Mouse (Mus musculus) hindbrain, postnatal 0 days (tissue): ENCODE data around the gene Btd. TPM values are rescaled to one million over a fixed set of nuclear protein-coding genes. Genes with fewer than 3 reads are reported as not detected.

ENCODE experiments used
- ATAC-seq: fragments of 200-750 bp; cut with Nextera tagmentation; 2 replicates; pipeline ENCODE4 v1.8.0; 2017; ENCODE audit warnings: mild to moderate bottlenecking, moderate TSS enrichment, moderate library complexity
- DNase-seq: peaks from one replicate; pipeline ENCODE4 v3.0.0-alpha.2; 2015; ENCODE audit warnings: low spot score
- H3K27ac ChIP-seq: fragments of 300-500 bp; sonication (generic); 2 replicates; pipeline ENCODE4 v1.5.1; 2014; ENCODE audit warnings: mild to moderate bottlenecking
- H3K27me3 ChIP-seq: fragments of 300-500 bp; sonication (generic); 2 replicates; pipeline ENCODE4 v1.6.1; 2014; ENCODE audit warnings: low read length, mixed read lengths; ENCODE audit not compliant: insufficient read depth
- H3K36me3 ChIP-seq: fragments of 300-500 bp; sonication (generic); 2 replicates; pipeline ENCODE4 v1.6.1; 2014; ENCODE audit warnings: low read length, mixed read lengths; ENCODE audit not compliant: insufficient read depth
- H3K4me1 ChIP-seq: fragments of 300-500 bp; sonication (generic); 2 replicates; pipeline ENCODE4 v1.6.1; 2014; ENCODE audit warnings: antibody characterized with exemption, low read length, mixed read lengths; ENCODE audit not compliant: insufficient read depth
- H3K4me2 ChIP-seq: fragments of 300-500 bp; sonication (generic); 2 replicates; pipeline ENCODE4 v1.6.1; 2014; ENCODE audit warnings: low read depth, mild to moderate bottlenecking, low read length, moderate library complexity, mixed read lengths
- H3K4me3 ChIP-seq: fragments of 300-500 bp; sonication (generic); 2 replicates; pipeline ENCODE4 v1.5.1; 2014; ENCODE audit warnings: low read length
- H3K9ac ChIP-seq: fragments of 300-500 bp; sonication (generic); replicated peaks from 2 replicates; pipeline ENCODE4 v1.6.1; 2014; ENCODE audit warnings: mild to moderate bottlenecking, low read length, moderate library complexity, mixed read lengths
- H3K9me3 ChIP-seq: fragments of 300-500 bp; sonication (generic); 2 replicates; pipeline ENCODE4 v1.6.1; 2016; ENCODE audit warnings: low read length, mixed read lengths
- CTCF ChIP-seq: IDR thresholded peaks from 2 replicates; pipeline ENCODE4 v1.5.1; 2016; ENCODE audit warnings: antibody characterized with exemption, control low read depth, low read depth
- WGBS: fragments of 180-500 bp; shearing (Covaris S2); extraction: QIAGEN DNeasy Blood & Tissue Kit; methylation state at CpG from one replicate; pipeline ENCODE4 v1.1.7; 2014; 5-methylcytosine and 5-hydroxymethylcytosine counted together
- polyA plus RNA-seq: library from polyadenylated mRNA; unstranded; fragments of >200 nt; fragmentation: Nextera tagmentation; extraction: Ambion mirVana; gene quantifications from 2 replicates; pipeline ENCODE4 v1.2.1, GENCODE M21; 2015
- total RNA-seq: library from RNA; depleted of rRNA; stranded (reverse); fragments of >200 nt; gene quantifications from 2 replicates; pipeline ENCODE4 v1.2.3, GENCODE M21; 2014

Btd gene
- total and polyA plus RNA-seq, 2 experiments from 2014 or later = 24.5 to 30.8 TPM

DNA sequence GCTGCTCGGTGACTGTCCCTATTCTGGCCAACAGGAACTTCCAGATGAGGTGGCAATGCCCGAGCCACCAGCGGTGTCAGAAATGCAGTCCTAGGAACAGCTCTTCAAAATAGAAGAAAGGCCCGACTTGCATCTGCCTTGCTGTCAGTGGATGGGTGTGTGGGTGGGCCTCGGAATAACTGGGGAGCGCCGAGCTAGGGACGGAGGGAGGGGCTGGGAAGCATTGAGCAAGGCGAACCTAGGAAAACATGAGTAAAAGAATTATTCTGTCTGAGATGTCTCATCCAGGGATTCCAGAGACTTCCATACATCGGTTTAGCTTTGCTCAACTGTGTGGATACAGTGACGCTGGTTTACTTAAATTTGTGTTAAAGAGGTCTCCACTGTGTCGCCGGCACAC, 27.5 kb downstream of the Btd start:
- Histone ChIP-seq H3K9me3 (no peaks in the 10 kb centered on the region), H3K9ac (no peak overlapping the region), H3K4me2 (no peak overlapping the region), H3K27ac (0 out of 2 replicates have a peak overlapping the region, but pooled peaks have one; percentile 5), H3K36me3 (peaks cover 4% of the 10 kb centered on the region; the same call in 1 of the 2 replicates), H3K4me1 (peaks cover 27% of the 10 kb centered on the region; the same call in 1 of the 2 replicates), H3K27me3 (no peaks in the 10 kb centered on the region), H3K4me3 (no peak overlapping the region)
- no peak for DNase-seq
- no peak for ATAC-seq
- 78% methylated on average over 13 of the region's 13 CpGs for WGBS
- no peak for TF ChIP-seq CTCF

DNA sequence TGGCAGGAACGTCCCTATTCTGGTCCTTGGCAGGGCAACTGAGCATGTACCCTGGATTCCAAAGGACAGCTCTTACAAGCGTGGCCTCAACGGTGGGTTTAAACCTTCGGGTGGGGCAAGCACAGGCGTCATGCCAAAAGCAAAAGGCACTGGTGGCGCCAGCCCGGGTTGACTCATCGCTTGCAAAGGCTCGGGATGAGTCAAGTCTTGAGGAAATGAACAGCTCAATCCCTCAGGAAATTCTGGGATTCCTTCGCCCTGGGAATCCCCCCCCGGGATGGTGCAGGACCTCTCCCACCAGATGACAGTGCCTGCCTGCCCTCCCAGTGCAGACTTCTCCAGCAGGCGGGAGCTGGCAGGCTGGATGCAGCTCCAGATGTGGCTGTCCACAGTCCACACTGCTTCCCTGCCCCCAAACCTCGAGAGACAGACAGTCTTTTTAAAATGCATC, 28.4 kb downstream of the Btd start:
- H3K4me3 ChIP-seq = no peak overlapping the region
- peak overlapping the region; percentile 70 for H3K27ac ChIP-seq
- ATAC-seq (peak; percentile 57; the same call in 1 of the 2 replicates), DNase-seq (peak; percentile 31)
- peaks cover 4% of the 10 kb centered on the region; the same call in 1 of the 2 replicates for H3K36me3 ChIP-seq
- no peaks in the 10 kb centered on the region for H3K27me3 ChIP-seq
- no peaks in the 10 kb centered on the region for H3K9me3 ChIP-seq
- H3K4me2 ChIP-seq = no peak overlapping the region
- TF ChIP-seq CTCF = no peak
- WGBS = 46% methylated on average over 13 of the region's 13 CpGs
- peaks cover 19% of the 10 kb centered on the region; the same call in 1 of the 2 replicates for H3K4me1 ChIP-seq
- no peak overlapping the region for H3K9ac ChIP-seq

DNA sequence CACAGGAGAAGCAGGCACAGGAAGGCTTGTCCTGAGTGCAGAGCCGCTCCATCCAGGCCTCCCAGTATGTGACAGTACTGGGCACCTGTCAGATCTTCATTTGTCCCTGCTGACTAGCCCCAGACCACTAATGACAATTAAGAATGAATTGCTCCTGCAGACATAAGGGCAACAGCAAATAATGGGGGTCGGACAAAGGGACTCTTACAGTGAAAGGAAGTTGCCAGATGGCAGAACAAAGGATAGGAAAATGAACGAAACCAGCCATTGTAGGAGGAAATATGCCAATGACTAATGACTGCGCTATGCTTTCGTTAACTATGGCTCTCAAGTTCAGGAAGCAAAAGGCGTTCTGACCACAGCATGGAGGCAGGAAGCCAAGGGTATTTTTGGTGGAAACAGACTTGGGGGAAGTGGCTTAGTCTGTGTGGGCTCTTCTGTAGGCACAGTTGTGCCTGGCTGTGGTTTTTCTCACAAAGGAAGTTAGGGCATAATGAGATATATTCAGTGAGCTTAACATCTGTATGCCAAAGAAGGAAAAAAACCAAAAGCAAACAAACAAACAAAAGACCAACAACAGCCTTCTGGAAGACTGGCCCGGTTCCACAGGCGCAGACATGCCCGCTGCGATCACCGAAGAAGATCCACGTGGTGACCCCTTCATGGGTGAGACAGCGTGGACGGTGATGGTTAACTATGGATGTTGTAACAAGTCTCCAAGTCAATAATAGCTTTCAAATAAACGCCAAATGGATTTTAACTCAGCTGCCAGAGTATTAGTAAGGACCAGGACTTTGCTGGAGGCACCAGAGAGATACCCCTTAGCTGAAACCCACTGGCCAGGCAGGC, 29.0 kb downstream of the Btd start:
- no peaks in the 10 kb centered on the region for H3K9me3 ChIP-seq
- peaks cover 4% of the 10 kb centered on the region; the same call in 1 of the 2 replicates for H3K36me3 ChIP-seq
- no peak overlapping the region for H3K4me3 ChIP-seq
- no peak overlapping the region for H3K4me2 ChIP-seq
- H3K9ac ChIP-seq = no peak overlapping the region
- 52% methylated on average over 15 of the region's 15 CpGs for WGBS
- no peak for TF ChIP-seq CTCF
- ATAC-seq = peak; percentile 33
- no peaks in the 10 kb centered on the region for H3K27me3 ChIP-seq
- DNase-seq = peak; percentile 30
- peaks cover 16% of the 10 kb centered on the region; the same call in 1 of the 2 replicates for H3K4me1 ChIP-seq
- peak overlapping the region; percentile 70 for H3K27ac ChIP-seq

DNA sequence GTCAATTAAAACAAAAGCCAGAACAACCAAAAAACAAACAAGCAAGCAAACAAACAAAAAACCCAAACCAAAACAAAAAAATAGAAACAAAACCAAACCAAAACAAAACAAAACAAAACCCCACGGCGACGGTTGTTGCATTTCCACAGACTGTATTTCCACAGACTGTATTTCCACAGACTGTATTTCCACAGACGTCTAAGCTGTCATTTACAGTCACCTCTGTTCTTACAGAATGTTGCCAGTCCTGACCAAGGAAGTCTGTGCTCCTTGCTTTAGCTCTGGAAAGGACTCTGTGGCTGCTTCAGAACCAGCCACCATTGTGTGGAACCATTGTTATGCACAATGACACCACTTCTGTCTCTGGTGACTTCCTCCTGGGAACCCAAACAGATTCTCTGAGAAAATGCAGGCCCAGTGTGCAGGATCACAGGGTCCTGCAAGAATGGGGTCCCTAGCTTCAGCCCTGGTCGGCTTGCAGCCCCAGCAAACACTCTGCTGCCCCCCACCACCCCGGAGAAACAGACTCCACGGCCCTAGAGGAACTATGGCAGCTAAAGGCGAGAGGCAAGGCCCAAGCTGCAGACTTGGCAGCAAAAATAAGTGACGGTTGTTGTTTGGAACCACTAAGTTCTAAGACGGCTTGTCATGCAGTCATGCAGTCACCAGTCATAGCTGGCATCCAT, 30.9 kb downstream of the Btd start:
- H3K4me1 ChIP-seq = peaks cover 13% of the 10 kb centered on the region; the same call in 1 of the 2 replicates
- no peak for TF ChIP-seq CTCF
- no peak overlapping the region for H3K9ac ChIP-seq
- DNase-seq (no peak), ATAC-seq (no peak)
- H3K27me3 ChIP-seq = no peaks in the 10 kb centered on the region
- peaks cover 4% of the 10 kb centered on the region; the same call in 1 of the 2 replicates for H3K36me3 ChIP-seq
- WGBS = 44% methylated on average over 10 of the region's 10 CpGs
- no peak overlapping the region for H3K4me3 ChIP-seq
- H3K9me3 ChIP-seq = no peaks in the 10 kb centered on the region
- H3K4me2 ChIP-seq = no peak overlapping the region
- no peak overlapping the region for H3K27ac ChIP-seq

DNA sequence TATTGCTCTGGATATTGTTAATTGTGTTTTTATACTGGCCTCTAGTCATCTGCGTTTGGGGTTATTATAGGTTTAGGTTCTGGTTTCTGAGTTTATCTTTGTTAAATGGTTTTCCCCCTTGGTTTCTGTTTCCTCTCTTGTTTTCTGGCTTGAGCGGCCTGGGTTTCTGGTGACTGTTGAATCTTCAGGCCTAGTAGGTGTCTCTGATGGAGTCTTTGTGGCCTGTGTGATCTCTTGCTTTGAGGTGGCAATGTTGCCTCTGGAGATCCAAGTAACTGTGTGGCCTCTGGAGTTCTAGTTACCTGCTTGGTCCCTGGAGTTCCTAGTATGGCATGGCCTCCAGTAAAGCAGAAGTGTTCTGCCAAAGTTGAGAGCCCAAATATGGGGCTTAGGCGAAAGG, 39.8 kb downstream of the Btd start:
- Histone ChIP-seq H3K4me2 (no peak overlapping the region), H3K27ac (peak overlapping the region; percentile 26; the same call in 1 of the 2 replicates), H3K36me3 (no peaks in the 10 kb centered on the region), H3K9me3 (no peaks in the 10 kb centered on the region), H3K9ac (no peak overlapping the region), H3K4me3 (no peak overlapping the region), H3K27me3 (no peaks in the 10 kb centered on the region), H3K4me1 (no peaks in the 10 kb centered on the region)
- 96% methylated on average over 3 of the region's 3 CpGs for WGBS
- ATAC-seq (no peak), DNase-seq (no peak)
- TF ChIP-seq CTCF = no peak

DNA sequence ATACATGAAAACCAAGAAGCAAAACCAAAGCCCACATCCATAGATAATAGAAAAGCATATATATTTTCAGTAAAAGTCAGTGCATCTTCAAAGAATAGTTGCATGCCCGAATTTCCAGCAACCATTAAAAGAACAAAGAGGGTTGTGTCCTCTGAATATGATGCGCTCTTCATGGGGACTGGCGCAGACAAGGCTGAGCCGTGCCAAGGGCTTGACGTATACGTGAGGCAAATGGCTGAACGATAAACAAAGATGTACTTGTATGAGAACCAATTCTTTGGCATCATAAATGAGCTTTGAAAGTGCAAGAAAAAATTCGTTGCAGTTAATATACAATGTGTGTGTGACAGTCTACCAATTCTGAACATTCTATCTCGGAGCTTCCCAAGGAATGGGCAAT, 40.5 kb downstream of the Btd start:
- Histone ChIP-seq H3K9ac (no peak overlapping the region), H3K36me3 (no peaks in the 10 kb centered on the region), H3K27me3 (no peaks in the 10 kb centered on the region), H3K4me3 (no peak overlapping the region), H3K4me1 (no peaks in the 10 kb centered on the region), H3K9me3 (no peaks in the 10 kb centered on the region), H3K4me2 (no peak overlapping the region), H3K27ac (peak overlapping the region; percentile 59; the same call in 1 of the 2 replicates)
- ATAC-seq = no peak
- peak; percentile 47 for DNase-seq
- WGBS = 67% methylated on average over 9 of the region's 9 CpGs
- no peak for TF ChIP-seq CTCF
